Mouse (Mus musculus) left cerebral cortex, adult 8-10 months (tissue): ENCODE measurements around the gene Bbip1. TPM values are rescaled to one million over a fixed set of nuclear protein-coding genes. Genes with fewer than 3 reads are reported as not detected.
"Not testable (repeated sequence)": the region's sequence is repeated elsewhere in the genome, so short reads cannot be mapped to it uniquely, and the experiment has no call there.

Experiments used
- DNase-seq, 2 experiments: peaks; one replicate each; pipeline ENCODE4 v3.0.0; 2022; ENCODE audit warnings: low spot score in 2 of 2
- total RNA-seq, 4 experiments: library from RNA; stranded (reverse); gene quantifications; 2 replicates each; pipeline ENCODE4 v1.2.4; 2022

Gene Bbip1
- total RNA-seq, 4 experiments from 2014 or later: 39.9 to 52.1 (median 45.4) TPM

- DNase-seq: no peak
Measured at GRCm38 (mm10) chr19:53925338-53925751, 19.1 kb downstream of the Bbip1 start.

- not testable (repeated sequence) for DNase-seq
Measured at GRCm38 (mm10) chr19:53921996-53922395, 22.4 kb downstream of the Bbip1 start.

GRCm38 (mm10) chr19:53919541-53919940, 24.9 kb downstream of the Bbip1 start:
- no peak for DNase-seq

GRCm38 (mm10) chr19:53914950-53915349, 29.5 kb downstream of the Bbip1 start:
- no peak for DNase-seq

- not testable (repeated sequence) for DNase-seq
Measured at GRCm38 (mm10) chr19:53906703-53907070, 37.7 kb downstream of the Bbip1 start.

GRCm38 (mm10) chr19:53906033-53906702, 38.3 kb downstream of the Bbip1 start:
- DNase-seq: no peak

- no peak for DNase-seq
Measured at GRCm38 (mm10) chr19:53904833-53905480, 39.5 kb downstream of the Bbip1 start.

GRCm38 (mm10) chr19:53903507-53904321, 40.7 kb downstream of the Bbip1 start:
- peak; percentile 36 to 56 for DNase-seq

- peak; percentile 85 to 96 for DNase-seq
Measured at GRCm38 (mm10) chr19:53902739-53903487, 41.5 kb downstream of the Bbip1 start.

- no peak for DNase-seq
Measured at GRCm38 (mm10) chr19:53901931-53902738, 42.3 kb downstream of the Bbip1 start.

GRCm38 (mm10) chr19:53899941-53900610, 44.4 kb downstream of the Bbip1 start:
- DNase-seq: no peak

- no peak for DNase-seq
Measured at GRCm38 (mm10) chr19:53898970-53899900, 45.2 kb downstream of the Bbip1 start.

- no peak for DNase-seq
Measured at GRCm38 (mm10) chr19:53898498-53898897, 45.9 kb downstream of the Bbip1 start.

- DNase-seq: no peak
Measured at GRCm38 (mm10) chr19:53898046-53898445, 46.4 kb downstream of the Bbip1 start.

GRCm38 (mm10) chr19:53894538-53895121, 49.8 kb downstream of the Bbip1 start:
- no peak for DNase-seq

GRCm38 (mm10) chr19:53893711-53894171, 50.7 kb downstream of the Bbip1 start:
- no peak for DNase-seq

- no peak for DNase-seq
Measured at GRCm38 (mm10) chr19:53892838-53893359, 51.5 kb downstream of the Bbip1 start.

GRCm38 (mm10) chr19:53892061-53892460, 52.4 kb downstream of the Bbip1 start, which contains the start of gene Pdcd4:
Gene Pdcd4 (plus strand): TSS chr19:53892231.
- no peak for DNase-seq
